Mouse (Mus musculus) forebrain, embryonic 11.5 days (tissue): ENCODE results near the gene Garnl3. TPM values are rescaled to one million over a fixed set of nuclear protein-coding genes. Genes with fewer than 3 reads are reported as not detected.

ENCODE experiments used
- ATAC-seq: fragments of 200-750 bp; cut with Nextera tagmentation; replicated peaks from 2 replicates; pipeline ENCODE4 v1.8.0; 2017; ENCODE audit warnings: moderate TSS enrichment; ENCODE audit not compliant: low FRiP score
- DNase-seq: peaks from one replicate; pipeline ENCODE4 v3.0.0-alpha.2; 2017; ENCODE audit warnings: low spot score
- H3K27ac ChIP-seq: fragments of 300-500 bp; sonication (generic); 2 replicates; pipeline ENCODE4 v1.5.1; 2014; ENCODE audit warnings: low read depth, low read length
- H3K27me3 ChIP-seq: fragments of 300-500 bp; sonication (generic); 2 replicates; pipeline ENCODE4 v1.6.1; 2014; ENCODE audit warnings: mild to moderate bottlenecking, low read length, mixed read lengths; ENCODE audit not compliant: control insufficient read depth, insufficient read depth
- H3K36me3 ChIP-seq: fragments of 300-500 bp; sonication (generic); 2 replicates; pipeline ENCODE4 v1.6.1; 2014; ENCODE audit warnings: mild to moderate bottlenecking, low read length, moderate library complexity, mixed read lengths; ENCODE audit not compliant: control insufficient read depth, insufficient read depth
- H3K4me1 ChIP-seq: fragments of 300-500 bp; sonication (generic); replicated peaks from 2 replicates; pipeline ENCODE4 v1.6.1; 2014; ENCODE audit warnings: low read length, mixed read lengths; ENCODE audit not compliant: control insufficient read depth, insufficient read depth
- H3K4me2 ChIP-seq: fragments of 300-500 bp; sonication (generic); 2 replicates; pipeline ENCODE4 v1.6.1; 2014; ENCODE audit warnings: low read depth, mild to moderate bottlenecking, low read length, moderate library complexity, mixed read lengths; ENCODE audit not compliant: severe bottlenecking
- H3K4me3 ChIP-seq: fragments of 300-500 bp; sonication (generic); 2 replicates; pipeline ENCODE4 v1.5.1; 2014; ENCODE audit warnings: low read depth, low read length
- H3K9ac ChIP-seq: fragments of 300-500 bp; sonication (generic); 2 replicates; pipeline ENCODE4 v1.6.1; 2014; ENCODE audit warnings: low read length
- H3K9me3 ChIP-seq: fragments of 300-500 bp; sonication (generic); 2 replicates; pipeline ENCODE4 v1.6.1; 2016; ENCODE audit warnings: low read length, mixed read lengths; ENCODE audit not compliant: control insufficient read depth
- WGBS: fragments of 180-500 bp; shearing (Covaris S2); extraction: QIAGEN DNeasy Blood & Tissue Kit; methylation state at CpG from one replicate; pipeline ENCODE4 v1.1.7; 2014; 5-methylcytosine and 5-hydroxymethylcytosine counted together
- polyA plus RNA-seq: library from polyadenylated mRNA; unstranded; fragments of >200 nt; fragmentation: Nextera tagmentation; extraction: Ambion mirVana; gene quantifications from 2 replicates; pipeline ENCODE4 v1.2.1, GENCODE M21; 2014

Gene Garnl3
- polyA plus RNA-seq, 1 experiment from 2014 or later, result 12.9 TPM

- no peak overlapping the region for H3K27ac ChIP-seq
- H3K4me3 ChIP-seq, result no peak overlapping the region
- H3K27me3 ChIP-seq, result no peaks in the 10 kb centered on the region
- no peaks in the 10 kb centered on the region for H3K4me1 ChIP-seq
- 87% methylated on average over 3 of the region's 3 CpGs for WGBS
- no peak for DNase-seq
- H3K9me3 ChIP-seq, result no peaks in the 10 kb centered on the region
- H3K36me3 ChIP-seq, result no peaks in the 10 kb centered on the region
- H3K4me2 ChIP-seq, result no peak overlapping the region
- no peak overlapping the region for H3K9ac ChIP-seq
- ATAC-seq, result no peak
Measured at GRCm38 (mm10) chr2:32989376-32989775, 142.1 kb downstream of the Garnl3 start.

- Histone ChIP-seq H3K27ac (no peak overlapping the region), H3K27me3 (no peaks in the 10 kb centered on the region), H3K4me3 (no peak overlapping the region), H3K9ac (no peak overlapping the region), H3K4me2 (no peak overlapping the region), H3K9me3 (no peaks in the 10 kb centered on the region), H3K4me1 (peaks cover 6% of the 10 kb centered on the region), H3K36me3 (no peaks in the 10 kb centered on the region)
- ATAC-seq (no peak), DNase-seq (no peak)
- WGBS, result 68% methylated on average over 8 of the region's 8 CpGs
Measured at GRCm38 (mm10) chr2:32985844-32986243, 145.6 kb downstream of the Garnl3 start.

DNA sequence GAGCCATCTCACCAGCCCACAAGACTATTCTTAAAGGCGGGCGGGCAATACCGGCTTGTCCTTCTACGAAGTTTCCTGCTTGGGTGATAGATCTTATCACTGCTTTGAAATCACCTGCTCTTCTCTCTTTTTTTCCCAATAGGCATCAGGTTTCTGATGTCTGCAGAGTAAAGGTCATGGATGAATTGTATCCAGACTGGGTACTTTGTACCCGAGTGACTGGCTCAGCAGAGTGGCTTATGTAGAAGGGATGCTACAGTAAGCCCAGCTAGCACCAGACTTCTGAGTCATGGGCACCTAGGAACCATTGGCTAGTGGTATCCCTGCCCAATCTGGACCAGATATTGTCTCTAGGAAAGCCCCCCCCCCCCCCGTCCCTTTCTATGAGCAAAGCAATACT lies 147.8 kb downstream of the Garnl3 start:
- peaks cover 8% of the 10 kb centered on the region for H3K4me1 ChIP-seq
- WGBS, result 60% methylated on average over 6 of the region's 6 CpGs
- no peak overlapping the region for H3K27ac ChIP-seq
- H3K4me3 ChIP-seq, result no peak overlapping the region
- DNase-seq (no peak), ATAC-seq (no peak)
- H3K9me3 ChIP-seq, result no peaks in the 10 kb centered on the region
- no peak overlapping the region for H3K9ac ChIP-seq
- H3K27me3 ChIP-seq, result no peaks in the 10 kb centered on the region
- H3K4me2 ChIP-seq, result no peak overlapping the region
- no peaks in the 10 kb centered on the region for H3K36me3 ChIP-seq

- 7% methylated on average over 4 of the region's 4 CpGs for WGBS
- no peak for DNase-seq
- Histone ChIP-seq H3K4me2 (peak overlapping the region; percentile 100), H3K27ac (no peak overlapping the region), H3K27me3 (no peaks in the 10 kb centered on the region), H3K36me3 (no peaks in the 10 kb centered on the region), H3K9me3 (no peaks in the 10 kb centered on the region), H3K9ac (no peak overlapping the region), H3K4me1 (peaks cover 8% of the 10 kb centered on the region), H3K4me3 (peak overlapping the region; percentile 69; the same call in 1 of the 2 replicates)
- no peak for ATAC-seq
Measured at GRCm38 (mm10) chr2:32982700-32983099, 148.8 kb downstream of the Garnl3 start.

DNA sequence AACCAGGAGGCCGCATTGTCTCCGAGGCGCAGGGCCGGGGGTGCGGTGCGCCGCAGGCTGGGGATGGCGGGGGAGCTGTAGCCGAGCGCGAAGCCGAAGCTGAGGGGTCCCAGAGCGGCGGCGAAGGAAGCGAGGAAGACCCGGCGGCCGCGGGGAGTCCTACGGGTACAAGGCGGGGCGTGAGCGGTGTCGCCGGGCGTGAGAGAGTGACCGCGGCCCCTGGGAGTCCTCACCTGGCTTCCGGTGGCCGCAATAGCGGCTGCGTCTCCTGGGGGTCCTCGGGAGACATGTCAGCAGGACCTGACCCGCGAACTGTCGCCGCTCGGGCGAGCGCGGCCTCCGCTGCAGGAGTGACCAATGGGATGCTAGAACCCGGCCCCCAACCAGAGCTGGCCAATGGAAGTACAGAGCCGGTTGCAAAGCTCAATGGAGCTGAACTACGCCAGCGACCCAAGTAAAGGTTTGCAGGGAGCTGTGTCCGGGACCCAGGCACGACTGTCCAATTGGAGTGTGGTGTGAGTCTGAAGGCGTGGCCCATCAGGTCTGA lies 149.7 kb downstream of the Garnl3 start, which contains the start of gene Slc2a8:
Slc2a8 (minus strand) TSS at position 359 of the 547 bp plus-strand sequence.
- Histone ChIP-seq H3K4me2 (peak within 1 kb of the TSS; percentile 100), H3K27ac (no peak within 1 kb of the TSS), H3K9ac (peak within 1 kb of the TSS; percentile 80), H3K4me3 (peak within 1 kb of the TSS; percentile 69), H3K27me3 (no peaks in the 10 kb centered on the region), H3K9me3 (no peaks in the 10 kb centered on the region), H3K4me1 (peaks cover 8% of the 10 kb centered on the region), H3K36me3 (no peaks in the 10 kb centered on the region)
- ATAC-seq (peak; percentile 99), DNase-seq (peak; percentile 95)
- WGBS, result 1% methylated on average over 46 of the region's 50 CpGs

GRCm38 (mm10) chr2:32981281-32981680 lies 150.2 kb downstream of the Garnl3 start:
- ATAC-seq (peak; percentile 20), DNase-seq (no peak)
- Histone ChIP-seq H3K27ac (no peak overlapping the region), H3K27me3 (no peaks in the 10 kb centered on the region), H3K36me3 (no peaks in the 10 kb centered on the region), H3K9ac (peak overlapping the region; percentile 80), H3K9me3 (no peaks in the 10 kb centered on the region), H3K4me3 (peak overlapping the region; percentile 69), H3K4me1 (peaks cover 8% of the 10 kb centered on the region), H3K4me2 (peak overlapping the region; percentile 100)
- WGBS, result 2% methylated on average over 23 of the region's 23 CpGs

DNA sequence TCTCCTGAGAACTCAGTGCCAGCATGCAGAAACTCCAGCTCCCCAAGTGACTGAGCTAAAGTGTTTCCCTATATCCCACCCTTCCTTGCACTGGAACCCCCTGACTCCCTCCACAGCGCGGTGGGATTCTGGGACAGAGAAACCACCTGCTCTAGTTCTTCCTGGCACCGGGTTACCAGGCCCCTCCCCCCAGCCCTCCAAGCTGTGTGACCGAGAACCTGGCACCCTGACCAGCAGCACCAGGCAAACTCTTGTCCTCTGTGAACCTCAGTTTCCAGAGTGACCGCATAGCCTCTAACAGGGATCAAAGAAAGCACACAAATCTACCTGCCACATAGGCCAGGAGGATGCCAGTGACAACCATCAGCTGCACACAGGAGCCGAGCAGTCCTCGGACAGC lies 151.8 kb downstream of the Garnl3 start:
- Histone ChIP-seq H3K4me1 (peaks cover 8% of the 10 kb centered on the region), H3K9me3 (no peaks in the 10 kb centered on the region), H3K27ac (no peak overlapping the region), H3K4me3 (no peak overlapping the region), H3K4me2 (no peak overlapping the region), H3K27me3 (no peaks in the 10 kb centered on the region), H3K9ac (no peak overlapping the region), H3K36me3 (no peaks in the 10 kb centered on the region)
- ATAC-seq, result no peak
- no peak for DNase-seq
- 81% methylated on average over 7 of the region's 7 CpGs for WGBS

DNA sequence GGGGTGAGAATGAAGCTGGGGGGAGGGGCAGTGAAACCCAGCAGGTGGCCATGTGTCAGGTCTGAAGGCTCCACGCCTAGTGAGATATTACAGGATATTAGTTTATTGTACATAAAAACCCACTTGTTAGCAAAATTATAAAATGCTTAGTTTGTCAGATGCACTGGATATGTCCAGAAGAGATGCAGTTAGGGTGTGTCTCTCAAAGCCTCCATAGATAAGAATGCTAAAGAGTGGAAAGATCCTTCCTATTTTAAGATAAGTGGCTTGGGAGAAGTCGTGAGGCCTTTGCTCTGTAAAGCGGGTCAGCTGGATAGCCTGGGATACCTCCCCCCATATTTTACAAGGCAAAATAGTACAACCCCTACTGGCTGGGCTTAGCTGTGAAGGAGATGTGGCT lies 152.8 kb downstream of the Garnl3 start:
- Histone ChIP-seq H3K4me3 (no peak overlapping the region), H3K4me1 (peaks cover 8% of the 10 kb centered on the region), H3K27me3 (no peaks in the 10 kb centered on the region), H3K9me3 (no peaks in the 10 kb centered on the region), H3K27ac (no peak overlapping the region), H3K36me3 (no peaks in the 10 kb centered on the region), H3K4me2 (no peak overlapping the region), H3K9ac (no peak overlapping the region)
- ATAC-seq, result no peak
- 77% methylated on average over 3 of the region's 3 CpGs for WGBS
- no peak for DNase-seq

- Histone ChIP-seq H3K27ac (no peak overlapping the region), H3K4me2 (no peak overlapping the region), H3K4me1 (peaks cover 8% of the 10 kb centered on the region), H3K9ac (no peak overlapping the region), H3K9me3 (no peaks in the 10 kb centered on the region), H3K27me3 (no peaks in the 10 kb centered on the region), H3K4me3 (no peak overlapping the region), H3K36me3 (no peaks in the 10 kb centered on the region)
- ATAC-seq (no peak), DNase-seq (no peak)
- 87% methylated on average over 5 of the region's 5 CpGs for WGBS
Measured at GRCm38 (mm10) chr2:32977114-32977513, 154.3 kb downstream of the Garnl3 start.
